In genomic region chr4:139611542-139611953, GRCm38 (mm10) we compare ENCODE assay signal across 8 mouse cellular contexts. TPM values are rescaled to one million over a fixed set of nuclear protein-coding genes. Genes with fewer than 3 reads are reported as not detected.
DNase-seq lines count a peak whose midpoint lies in the region; ATAC-seq and TF ChIP-seq lines count a peak whose summit lies in the region.

No protein-coding gene starts in this region.

- peak overlapping the region; percentile 51 for H3K4me2 ChIP-seq in CH12.LX (ENCODE audit: insufficient read depth, low read depth, poor library complexity, severe bottlenecking)
- H3K4me2 ChIP-seq in forebrain, embryonic 12.5 days: peak overlapping the region; percentile 44

- no peak overlapping the region for H3K4me3 ChIP-seq in CH12.LX (replicated peaks in 1 of 3; ENCODE audit: low read depth in 2 of 3, low read length in 2 of 3, poor library complexity in 1 of 3)
- peak overlapping the region; percentile 19; the same call in 1 of the 2 replicates for H3K4me3 ChIP-seq in forebrain, embryonic 12.5 days (replicated peaks)
- H3K4me3 ChIP-seq in lung, adult 2 months (replicated peaks; ENCODE audit: extremely low read depth, low read depth, low read length): no peak overlapping the region

- dilution Hi-C loops in CH12.LX (cut with MboI; ENCODE audit: extremely low pct_ligation_motif_present, extremely low pct_unique_long_range_greater_than_20kb, low sequenced_read_pairs): no loop called here

- no peak overlapping the region for H3K27ac ChIP-seq in CH12.LX (ENCODE audit: insufficient read depth, low read depth)
- H3K27ac ChIP-seq in forebrain, embryonic 12.5 days: peak overlapping the region; percentile 61

- TF ChIP-seq CTCF in CH12.LX (conservative IDR thresholded peaks at IDR 0.05 in 1 of 2, IDR thresholded peaks at IDR 0.05 in 1 of 2; ENCODE audit: low read depth in 2 of 2, low read length in 2 of 2): peak; percentile 94 to 100
- peak; percentile 97 for TF ChIP-seq CTCF in brain, embryonic 14.5 days (IDR thresholded peaks at IDR 0.05; ENCODE audit: borderline replicate concordance, extremely low read depth, insufficient read depth, insufficient read length)
- peak; percentile 85 for TF ChIP-seq CTCF in lung, adult 2 months (IDR thresholded peaks at IDR 0.05; ENCODE audit: insufficient read depth, low read length)

- peaks cover 2 to 5% of the 10 kb centered on the region in 2 experiments; a peak in 1 of 4 replicates for H3K4me1 ChIP-seq in CH12.LX (ENCODE audit: control insufficient read depth in 1 of 2, insufficient read depth in 2 of 2)
- peaks cover 18% of the 10 kb centered on the region for H3K4me1 ChIP-seq in forebrain, embryonic 12.5 days
- H3K4me1 ChIP-seq in lung, adult 2 months (ENCODE audit: control insufficient read depth, insufficient read depth, low read length): peaks cover 12% of the 10 kb centered on the region; the same call in 1 of the 2 replicates

- peaks cover 18% of the 10 kb centered on the region for H3K9me3 ChIP-seq in CH12.LX (replicated peaks; ENCODE audit: low read length)
- no peaks in the 10 kb centered on the region for H3K9me3 ChIP-seq in forebrain, embryonic 12.5 days

- H3K36me3 ChIP-seq in CH12.LX (replicated peaks in 1 of 2; ENCODE audit: control insufficient read depth in 1 of 2, insufficient read depth in 1 of 2, low read length in 1 of 2): no peaks in the 10 kb centered on the region
- H3K36me3 ChIP-seq in forebrain, embryonic 12.5 days (replicated peaks): peaks cover 21% of the 10 kb centered on the region

- TF ChIP-seq RAD21 in CH12.LX (IDR thresholded peaks at IDR 0.05; ENCODE audit: low read depth, low read length): peak; percentile 78

- 14% methylated on average over 10 of the region's 10 CpGs for WGBS in forebrain, embryonic 12.5 days
- whole genome bisulfite sequencing in lung, adult 2 months: 5% methylated on average over 10 of the region's 10 CpGs

- intact Hi-C loops in heart, postnatal 10 days (cut with DNase I): loop anchor here (1.0 to 5.0 kb wide), 2 partner anchors 34 to 141 kb away; no protein-coding TSS in a partner anchor

- no peaks in the 10 kb centered on the region for H3K79me2 ChIP-seq in CH12.LX (replicated peaks; ENCODE audit: control insufficient read depth, extremely low read depth, insufficient read depth, poor library complexity, severe bottlenecking)

- peak; percentile 63 for DNase-seq in CH12.LX (ENCODE audit: extremely low read depth)
- DNase-seq in brain, embryonic 14.5 days (ENCODE audit: low read depth): peak; percentile 90
- DNase-seq in heart, postnatal 10 days: peak; percentile 88 to 95
- DNase-seq in kidney, postnatal 4 days: peak; percentile 92
- DNase-seq in lung, adult 2 months: peak; percentile 85
- DNase-seq in testis, postnatal 10 days (ENCODE audit: low spot score): peak; percentile 94

- TF ChIP-seq POLR2A in CH12.LX (IDR thresholded peaks at IDR 0.05; ENCODE audit: low read depth, low read length): no peak
- no peak for TF ChIP-seq POLR2A in brain, embryonic 14.5 days (IDR thresholded peaks at IDR 0.05; ENCODE audit: borderline replicate concordance, extremely low read depth, insufficient read depth, insufficient read length, poor library complexity, severe bottlenecking)
- no peak for TF ChIP-seq POLR2A in lung, adult 2 months (IDR thresholded peaks at IDR 0.05; ENCODE audit: borderline replicate concordance, extremely low read depth, low read depth, low read length)

- peaks cover 6% of the 10 kb centered on the region for H3K27me3 ChIP-seq in CH12.LX (replicated peaks)
- H3K27me3 ChIP-seq in forebrain, embryonic 12.5 days: no peaks in the 10 kb centered on the region

- in situ Hi-C loops in CH12.LX (cut with MboI; ENCODE audit: low pct_ligation_motif_present, low pct_unique_long_range_greater_than_20kb, low sequenced_read_pairs): loop anchor here (5.0 kb wide), 1 partner anchor 34 kb away; no protein-coding TSS in a partner anchor

- H3K9ac ChIP-seq in CH12.LX (ENCODE audit: insufficient read depth, low read depth): no peak overlapping the region
- H3K9ac ChIP-seq in forebrain, embryonic 12.5 days: peak overlapping the region; percentile 29; the same call in 1 of the 2 replicates

- TF ChIP-seq EP300 in CH12.LX (IDR thresholded peaks at IDR 0.05; ENCODE audit: low read length): no peak

- peak; percentile 52 for ATAC-seq in forebrain, embryonic 12.5 days (ENCODE audit: low FRiP score)
- peak; percentile 56 for ATAC-seq in neutrophil, adult 5-6 weeks (ENCODE audit: extremely low read depth, insufficient number of reproducible peaks, low FRiP score, poor library complexity, severe bottlenecking)

TF ChIP-seq in CH12.LX, 34 proteins besides CTCF, POLR2A, EP300 and RAD21:
- TF ChIP-seq TBP (conservative IDR thresholded peaks at IDR 0.05; ENCODE audit: low read depth, low read length) (no peak), KAT2A (IDR thresholded peaks at IDR 0.05; ENCODE audit: insufficient replicate concordance, low read length) (no peak), MAFK (IDR thresholded peaks at IDR 0.05; ENCODE audit: insufficient replicate concordance, low read length) (no peak), HCFC1 (IDR thresholded peaks at IDR 0.05; ENCODE audit: low read depth, low read length) (no peak), E2F4 (IDR thresholded peaks at IDR 0.05; ENCODE audit: insufficient replicate concordance, low read depth, low read length) (no peak), MXI1 (IDR thresholded peaks at IDR 0.05; ENCODE audit: low read depth, low read length) (no peak), RCOR1 (conservative IDR thresholded peaks at IDR 0.05; ENCODE audit: low read depth, low read length) (no peak), SMC3 (IDR thresholded peaks at IDR 0.05; ENCODE audit: low read depth, low read length) (peak; percentile 81), ZNF384 (IDR thresholded peaks at IDR 0.05; ENCODE audit: low read depth, low read length) (peak; percentile 58), SIN3A (IDR thresholded peaks at IDR 0.05; ENCODE audit: low read length) (no peak), MAZ (IDR thresholded peaks at IDR 0.05; ENCODE audit: low read depth, low read length) (peak; percentile 60; the same call in 1 of the 2 replicates), ZMIZ1 (IDR thresholded peaks at IDR 0.05; ENCODE audit: low read depth, low read length) (no peak), ELF1 (IDR thresholded peaks at IDR 0.05; ENCODE audit: low read depth, low read length) (no peak; the same call in 1 of the 2 replicates), NELFE (IDR thresholded peaks at IDR 0.05; ENCODE audit: low read depth, low read length) (no peak; the same call in 1 of the 2 replicates), MEF2A (IDR thresholded peaks at IDR 0.05; ENCODE audit: borderline replicate concordance, low read depth, low read length) (no peak), MAX (IDR thresholded peaks at IDR 0.05; ENCODE audit: low read length) (no peak), ZKSCAN1 (IDR thresholded peaks at IDR 0.05; ENCODE audit: borderline replicate concordance, low read depth, low read length) (no peak), CHD2 (IDR thresholded peaks at IDR 0.05; ENCODE audit: low read length) (no peak), IRF4 (IDR thresholded peaks at IDR 0.05; ENCODE audit: low read depth, low read length) (no peak), ETS1 (conservative IDR thresholded peaks at IDR 0.05; ENCODE audit: low read depth, low read length) (no peak), JUND (conservative IDR thresholded peaks at IDR 0.05; ENCODE audit: low read depth, low read length) (no peak)
TF ChIP-seq in CH12.LX: peak in this region for 3.

RNA-seq across cellular contexts. Expression of gene Gm21969, which starts 8.6 kb away (rescaled TPM):
- total RNA-seq in CH12.LX (2012; rRNA removed) (not detected in 2 replicates), CH12.LX (2014; rRNA removed) (not detected in 2 replicates)
- polyA plus RNA-seq in CH12.LX (2012; ENCODE audit: insufficient read length, low read depth): not detected in 2 replicates
- not detected in 2 replicates for polyA plus RNA-seq in brain, embryonic 14.5 days (2012; rRNA removed)
- not detected in 2 replicates for polyA plus RNA-seq in forebrain, embryonic 12.5 days (2016; fragmentation: Nextera tagmentation; extraction: Ambion mirVana)
- total RNA-seq in heart, postnatal 10 days (2021): not detected
- 0.02 TPM in 1 of 2 replicates, not detected in the other for polyA plus RNA-seq in lung, adult 2 months (2012; rRNA removed)
- 0.49 TPM in 1 of 2 replicates, not detected in the other for total RNA-seq in neutrophil, adult 5-6 weeks (2017)

RNA-seq across cellular contexts. Expression of gene Aldh4a1, which starts 11.1 kb away (rescaled TPM):
- 14.3 and 18.0 TPM in 2 replicates for total RNA-seq in CH12.LX (2012; rRNA removed)
- 5.5 and 6.5 TPM in 2 replicates for total RNA-seq in CH12.LX (2014; rRNA removed)
- 6.1 and 6.5 TPM in 2 replicates for polyA plus RNA-seq in CH12.LX (2012; ENCODE audit: insufficient read length, low read depth)
- polyA plus RNA-seq in brain, embryonic 14.5 days (2012; rRNA removed): 24.2 and 26.4 TPM in 2 replicates
- 19.0 and 19.3 TPM in 2 replicates for polyA plus RNA-seq in forebrain, embryonic 12.5 days (2016; fragmentation: Nextera tagmentation; extraction: Ambion mirVana)
- total RNA-seq in heart, postnatal 10 days (2021): 10 to 100 TPM; 15.6 to 15.7 TPM
- polyA plus RNA-seq in lung, adult 2 months (2012; rRNA removed): 42.9 and 44.5 TPM in 2 replicates
- 11.3 and 12.6 TPM in 2 replicates for total RNA-seq in neutrophil, adult 5-6 weeks (2017)

RNA-seq across cellular contexts. Expression of gene Tas1r2, which starts 41.8 kb away (rescaled TPM):
- total RNA-seq in CH12.LX (2012; rRNA removed) (not detected in 2 replicates), CH12.LX (2014; rRNA removed) (not detected in 2 replicates)
- polyA plus RNA-seq in CH12.LX (2012; ENCODE audit: insufficient read length, low read depth): not detected in 2 replicates
- 0.04 TPM in 1 of 2 replicates, not detected in the other for polyA plus RNA-seq in brain, embryonic 14.5 days (2012; rRNA removed)
- polyA plus RNA-seq in forebrain, embryonic 12.5 days (2016; fragmentation: Nextera tagmentation; extraction: Ambion mirVana): not detected in 2 replicates
- not detected for total RNA-seq in heart, postnatal 10 days (2021)
- 0.05 and 0.09 TPM in 2 replicates for polyA plus RNA-seq in lung, adult 2 months (2012; rRNA removed)
- total RNA-seq in neutrophil, adult 5-6 weeks (2017): 0.12 TPM in 1 of 2 replicates, not detected in the other
